Mouse (Mus musculus) brain, adult 2 months (tissue): ENCODE measurements around the gene Gm8764.
"Not testable (repeated sequence)": the region's sequence is repeated elsewhere in the genome, so short reads cannot be mapped to it uniquely, and the experiment has no call there.

ENCODE experiments used
- DNase-seq: peaks from one replicate; pipeline ENCODE4 v3.0.0; 2011; ENCODE audit warnings: low read depth, low spot score

Gm8764 gene

DNA sequence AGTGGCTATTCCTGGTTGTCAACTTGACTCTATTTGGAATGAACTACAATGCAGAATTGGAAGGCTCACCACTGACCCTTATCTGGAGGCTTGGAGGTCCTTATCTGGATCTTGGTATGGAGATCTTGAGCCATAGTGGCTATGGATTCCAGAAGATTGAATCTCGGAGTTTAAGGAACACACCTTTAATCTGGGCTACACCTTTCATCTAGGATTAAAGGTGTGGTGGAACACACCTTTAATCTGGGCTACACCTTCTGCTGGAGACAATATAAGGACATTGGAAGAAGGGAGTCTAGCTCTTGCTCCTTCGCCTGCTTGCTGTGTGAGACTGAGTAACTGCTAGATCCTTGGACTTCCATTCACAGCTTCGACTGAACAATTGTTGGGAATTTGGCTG, at the start of gene Gm8764:
Gene Gm8764 (plus strand): TSS at position 301 of the 400 bp plus-strand sequence.
- DNase-seq = not testable (repeated sequence)

DNA sequence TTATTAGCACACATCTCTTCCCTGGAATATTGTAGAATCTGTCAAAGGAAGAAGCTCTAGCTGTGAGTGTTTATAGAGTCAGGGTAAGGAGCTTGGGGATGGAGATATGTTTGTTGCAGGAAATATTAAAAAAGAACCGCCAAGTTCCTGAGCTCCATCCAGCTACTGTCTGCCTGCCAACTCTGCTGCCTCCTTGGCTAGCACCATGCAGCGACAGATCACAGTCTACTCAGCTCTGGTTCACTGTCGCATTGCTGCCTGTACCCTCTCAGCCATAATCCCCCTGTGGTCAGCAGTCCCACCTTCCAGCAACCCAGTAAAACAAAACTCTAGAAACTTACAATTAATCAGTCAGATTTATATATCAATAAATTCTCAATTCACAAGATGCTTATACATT, 49.8 kb upstream of the Gm8764 start:
- DNase-seq = peak; percentile 4

DNA sequence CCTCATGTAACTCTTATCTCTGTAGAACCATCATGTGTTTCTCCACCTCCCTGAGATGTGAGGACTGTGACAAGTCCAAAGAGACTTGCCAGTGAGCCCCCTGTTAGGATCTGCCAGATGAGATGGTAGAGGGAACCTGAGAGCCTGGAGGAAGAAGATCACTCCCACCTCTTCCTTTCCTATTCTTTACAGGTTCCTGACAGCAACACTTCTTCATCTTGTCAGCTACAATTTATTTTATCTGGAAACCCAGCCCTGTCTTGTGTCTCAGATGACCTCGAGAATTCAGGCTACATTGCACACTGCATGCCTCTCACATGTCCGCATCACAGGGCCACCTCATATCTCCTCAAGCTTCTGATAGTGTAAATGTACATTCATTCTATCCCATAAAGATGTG, 41.5 kb upstream of the Gm8764 start:
- no peak for DNase-seq

DNA sequence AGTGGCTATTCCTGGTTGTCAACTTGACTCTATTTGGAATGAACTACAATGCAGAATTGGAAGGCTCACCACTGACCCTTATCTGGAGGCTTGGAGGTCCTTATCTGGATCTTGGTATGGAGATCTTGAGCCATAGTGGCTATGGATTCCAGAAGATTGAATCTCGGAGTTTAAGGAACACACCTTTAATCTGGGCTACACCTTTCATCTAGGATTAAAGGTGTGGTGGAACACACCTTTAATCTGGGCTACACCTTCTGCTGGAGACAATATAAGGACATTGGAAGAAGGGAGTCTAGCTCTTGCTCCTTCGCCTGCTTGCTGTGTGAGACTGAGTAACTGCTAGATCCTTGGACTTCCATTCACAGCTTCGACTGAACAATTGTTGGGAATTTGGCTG, 17.1 kb upstream of the Gm8764 start, which contains the start of gene Gm21293:
Gene Gm21293 (plus strand): TSS at position 301 of the 400 bp plus-strand sequence.
- not testable (repeated sequence) for DNase-seq

DNA sequence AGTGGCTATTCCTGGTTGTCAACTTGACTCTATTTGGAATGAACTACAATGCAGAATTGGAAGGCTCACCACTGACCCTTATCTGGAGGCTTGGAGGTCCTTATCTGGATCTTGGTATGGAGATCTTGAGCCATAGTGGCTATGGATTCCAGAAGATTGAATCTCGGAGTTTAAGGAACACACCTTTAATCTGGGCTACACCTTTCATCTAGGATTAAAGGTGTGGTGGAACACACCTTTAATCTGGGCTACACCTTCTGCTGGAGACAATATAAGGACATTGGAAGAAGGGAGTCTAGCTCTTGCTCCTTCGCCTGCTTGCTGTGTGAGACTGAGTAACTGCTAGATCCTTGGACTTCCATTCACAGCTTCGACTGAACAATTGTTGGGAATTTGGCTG, 8.6 kb upstream of the Gm8764 start, which contains the start of gene Gm6763:
Gene Gm6763 (plus strand): TSS at position 301 of the 400 bp plus-strand sequence.
- not testable (repeated sequence) for DNase-seq

DNA sequence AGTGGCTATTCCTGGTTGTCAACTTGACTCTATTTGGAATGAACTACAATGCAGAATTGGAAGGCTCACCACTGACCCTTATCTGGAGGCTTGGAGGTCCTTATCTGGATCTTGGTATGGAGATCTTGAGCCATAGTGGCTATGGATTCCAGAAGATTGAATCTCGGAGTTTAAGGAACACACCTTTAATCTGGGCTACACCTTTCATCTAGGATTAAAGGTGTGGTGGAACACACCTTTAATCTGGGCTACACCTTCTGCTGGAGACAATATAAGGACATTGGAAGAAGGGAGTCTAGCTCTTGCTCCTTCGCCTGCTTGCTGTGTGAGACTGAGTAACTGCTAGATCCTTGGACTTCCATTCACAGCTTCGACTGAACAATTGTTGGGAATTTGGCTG, 8.4 kb downstream of the Gm8764 start, which contains the start of gene Gm21304:
Gene Gm21304 (plus strand): TSS at position 301 of the 400 bp plus-strand sequence.
- DNase-seq = not testable (repeated sequence)

DNA sequence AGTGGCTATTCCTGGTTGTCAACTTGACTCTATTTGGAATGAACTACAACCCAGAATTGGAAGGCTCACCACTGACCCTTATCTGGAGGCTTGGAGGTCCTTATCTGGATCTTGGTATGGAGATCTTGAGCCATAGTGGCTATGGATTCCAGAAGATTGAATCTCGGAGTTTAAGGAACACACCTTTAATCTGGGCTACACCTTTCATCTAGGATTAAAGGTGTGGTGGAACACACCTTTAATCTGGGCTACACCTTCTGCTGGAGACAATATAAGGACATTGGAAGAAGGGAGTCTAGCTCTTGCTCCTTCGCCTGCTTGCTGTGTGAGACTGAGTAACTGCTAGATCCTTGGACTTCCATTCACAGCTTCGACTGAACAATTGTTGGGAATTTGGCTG, 16.9 kb downstream of the Gm8764 start, which contains the start of gene Gm21312:
Gene Gm21312 (plus strand): TSS at position 301 of the 400 bp plus-strand sequence.
- DNase-seq = not testable (repeated sequence)

DNA sequence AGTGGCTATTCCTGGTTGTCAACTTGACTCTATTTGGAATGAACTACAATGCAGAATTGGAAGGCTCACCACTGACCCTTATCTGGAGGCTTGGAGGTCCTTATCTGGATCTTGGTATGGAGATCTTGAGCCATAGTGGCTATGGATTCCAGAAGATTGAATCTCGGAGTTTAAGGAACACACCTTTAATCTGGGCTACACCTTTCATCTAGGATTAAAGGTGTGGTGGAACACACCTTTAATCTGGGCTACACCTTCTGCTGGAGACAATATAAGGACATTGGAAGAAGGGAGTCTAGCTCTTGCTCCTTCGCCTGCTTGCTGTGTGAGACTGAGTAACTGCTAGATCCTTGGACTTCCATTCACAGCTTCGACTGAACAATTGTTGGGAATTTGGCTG, 25.4 kb downstream of the Gm8764 start, which contains the start of gene Gm20765:
Gene Gm20765 (plus strand): TSS at position 301 of the 400 bp plus-strand sequence.
- not testable (repeated sequence) for DNase-seq

DNA sequence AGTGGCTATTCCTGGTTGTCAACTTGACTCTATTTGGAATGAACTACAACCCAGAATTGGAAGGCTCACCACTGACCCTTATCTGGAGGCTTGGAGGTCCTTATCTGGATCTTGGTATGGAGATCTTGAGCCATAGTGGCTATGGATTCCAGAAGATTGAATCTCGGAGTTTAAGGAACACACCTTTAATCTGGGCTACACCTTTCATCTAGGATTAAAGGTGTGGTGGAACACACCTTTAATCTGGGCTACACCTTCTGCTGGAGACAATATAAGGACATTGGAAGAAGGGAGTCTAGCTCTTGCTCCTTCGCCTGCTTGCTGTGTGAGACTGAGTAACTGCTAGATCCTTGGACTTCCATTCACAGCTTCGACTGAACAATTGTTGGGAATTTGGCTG, 33.9 kb downstream of the Gm8764 start, which contains the start of gene Gm4340:
Gene Gm4340 (plus strand): TSS at position 301 of the 400 bp plus-strand sequence.
- DNase-seq = not testable (repeated sequence)

DNA sequence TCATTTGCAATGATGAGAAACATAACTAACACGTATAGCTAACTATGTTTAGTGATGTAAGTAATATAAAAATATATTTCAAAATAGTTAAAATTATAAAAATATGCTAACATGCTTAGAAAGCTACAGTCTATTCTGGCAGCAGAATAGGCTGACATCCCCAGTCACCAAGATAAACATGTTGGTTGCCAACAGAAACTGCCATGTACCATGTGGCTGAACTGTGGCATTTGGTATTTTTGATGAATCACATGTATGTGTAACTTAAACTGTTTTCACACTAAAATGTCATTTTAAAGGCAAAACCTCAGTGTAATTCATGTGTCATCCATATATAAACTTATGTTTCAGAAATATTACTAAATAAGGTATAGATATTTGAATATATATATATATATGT, 49.8 kb downstream of the Gm8764 start:
- DNase-seq = peak; percentile 3

DNA sequence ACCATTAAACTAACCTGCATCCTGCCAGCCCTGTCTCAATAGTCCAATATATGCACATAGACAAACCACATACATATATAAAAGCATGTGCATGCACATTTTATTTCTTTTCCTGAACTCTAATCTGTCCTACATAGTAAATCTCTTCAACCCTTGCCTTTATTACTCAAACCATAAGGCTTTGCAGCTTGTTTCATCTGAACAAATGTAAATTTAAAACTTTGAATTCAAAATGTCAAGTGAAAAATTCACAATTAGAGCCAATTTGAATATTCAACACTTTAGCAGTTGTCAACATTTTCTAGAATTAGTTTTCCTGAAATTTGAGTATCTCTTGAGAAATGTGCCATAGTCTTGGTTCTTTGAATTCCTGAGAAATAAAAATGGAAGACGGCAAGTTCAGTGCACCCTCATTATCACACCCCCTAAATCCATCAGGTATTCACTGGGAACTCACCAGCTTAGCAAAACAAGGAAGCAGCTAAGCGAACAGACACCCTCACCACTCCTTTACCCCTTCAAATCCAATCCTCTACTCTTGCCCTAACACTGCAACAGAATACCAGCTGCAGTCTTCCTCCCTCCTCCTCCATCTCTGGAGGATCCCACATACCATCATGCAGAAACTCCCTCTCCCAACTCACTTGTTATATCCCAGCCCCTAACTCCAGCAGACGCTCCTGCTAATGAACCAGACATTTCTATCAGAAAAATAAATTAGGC, 50.6 kb downstream of the Gm8764 start:
- DNase-seq = peak; percentile 21
